In genomic region chr10:25001299-25001698, GRCm38 (mm10) we compare ENCODE assay signal across 20 mouse cellular contexts.
DNase-seq lines count a peak whose midpoint lies in the region; ATAC-seq lines count a peak whose summit lies in the region.
"Had no signal": no experiment of that assay in that cellular context is flagged by ENCODE, and none has a peak within 500 bp of the region (broad histone marks: within the 10 kb centered on the region; RNA-seq: fewer than 3 reads in every experiment).

No protein-coding gene starts in this region.

- H3K9me3 ChIP-seq in midbrain, embryonic 14.5 days (ENCODE audit: control insufficient read depth, low read length): no peaks in the 10 kb centered on the region
- H3K9me3 ChIP-seq in midbrain, embryonic 10.5 days (replicated peaks): no peaks in the 10 kb centered on the region
- no peaks in the 10 kb centered on the region for H3K9me3 ChIP-seq in hindbrain, embryonic 14.5 days (ENCODE audit: control insufficient read depth, low read length)
- no peaks in the 10 kb centered on the region for H3K9me3 ChIP-seq in hindbrain, embryonic 11.5 days (ENCODE audit: control insufficient read depth, low read length)
- H3K9me3 ChIP-seq: embryonic facial prominence, embryonic 10.5 days; G1E; hindbrain, embryonic 13.5 days; midbrain, embryonic 15.5 days had no signal

- ATAC-seq in midbrain, embryonic 14.5 days (ENCODE audit: low FRiP score, low TSS enrichment): no peak
- peak; percentile 92 for ATAC-seq in frontal cortex, adult (ENCODE audit: low TSS enrichment)
- ATAC-seq in hindbrain, embryonic 14.5 days (ENCODE audit: low FRiP score): no peak
- no peak for ATAC-seq in hindbrain, embryonic 11.5 days (ENCODE audit: low FRiP score)

- no peaks in the 10 kb centered on the region for H3K27me3 ChIP-seq in midbrain, embryonic 14.5 days (ENCODE audit: control insufficient read depth, insufficient read depth, low read length)
- H3K27me3 ChIP-seq in midbrain, embryonic 10.5 days (ENCODE audit: low read depth, poor library complexity, severe bottlenecking): no peaks in the 10 kb centered on the region
- H3K27me3 ChIP-seq in hindbrain, embryonic 14.5 days (ENCODE audit: control insufficient read depth, insufficient read depth, low read length): no peaks in the 10 kb centered on the region
- no peaks in the 10 kb centered on the region for H3K27me3 ChIP-seq in hindbrain, embryonic 11.5 days (ENCODE audit: control insufficient read depth, insufficient read depth, low read length)
- H3K27me3 ChIP-seq: hindbrain, embryonic 13.5 days; midbrain, embryonic 15.5 days had no signal

- H3K4me2 ChIP-seq in midbrain, embryonic 14.5 days (ENCODE audit: low read length): no peak overlapping the region
- no peak overlapping the region for H3K4me2 ChIP-seq in hindbrain, embryonic 14.5 days (replicated peaks)
- no peak overlapping the region for H3K4me2 ChIP-seq in hindbrain, embryonic 11.5 days (replicated peaks; ENCODE audit: low read depth, low read length)
- H3K4me2 ChIP-seq: hindbrain, embryonic 13.5 days; midbrain, embryonic 15.5 days had no signal

- intact Hi-C loops in left cerebral cortex, postnatal 10 days (cut with DNase I): no loop called here

- no peaks in the 10 kb centered on the region for H3K4me1 ChIP-seq in midbrain, embryonic 14.5 days (ENCODE audit: control insufficient read depth, insufficient read depth, low read length)
- no peaks in the 10 kb centered on the region for H3K4me1 ChIP-seq in midbrain, embryonic 10.5 days
- H3K4me1 ChIP-seq in hindbrain, embryonic 14.5 days (replicated peaks; ENCODE audit: control insufficient read depth, insufficient read depth, low read length): no peaks in the 10 kb centered on the region
- H3K4me1 ChIP-seq in hindbrain, embryonic 11.5 days (replicated peaks; ENCODE audit: control insufficient read depth, insufficient read depth, low read length): no peaks in the 10 kb centered on the region
- H3K4me1 ChIP-seq: embryonic facial prominence, embryonic 10.5 days; hindbrain, embryonic 13.5 days; midbrain, embryonic 15.5 days had no signal

- no peak overlapping the region for H3K9ac ChIP-seq in midbrain, embryonic 14.5 days (replicated peaks; ENCODE audit: low read length)
- no peak overlapping the region for H3K9ac ChIP-seq in hindbrain, embryonic 14.5 days
- no peak overlapping the region for H3K9ac ChIP-seq in hindbrain, embryonic 11.5 days (ENCODE audit: low read depth, low read length)
- H3K9ac ChIP-seq: hindbrain, embryonic 13.5 days; midbrain, embryonic 15.5 days had no signal

- H3K36me3 ChIP-seq in midbrain, embryonic 14.5 days (ENCODE audit: control insufficient read depth, insufficient read depth, low read length): no peaks in the 10 kb centered on the region
- no peaks in the 10 kb centered on the region for H3K36me3 ChIP-seq in midbrain, embryonic 10.5 days
- H3K36me3 ChIP-seq in hindbrain, embryonic 14.5 days (replicated peaks; ENCODE audit: control insufficient read depth, insufficient read depth): no peaks in the 10 kb centered on the region
- H3K36me3 ChIP-seq in hindbrain, embryonic 11.5 days (ENCODE audit: control insufficient read depth, insufficient read depth, low read length): no peaks in the 10 kb centered on the region
- H3K36me3 ChIP-seq: embryonic facial prominence, embryonic 10.5 days; G1E; hindbrain, embryonic 13.5 days; midbrain, embryonic 15.5 days had no signal

- peak; percentile 15 for DNase-seq in midbrain, embryonic 14.5 days
- DNase-seq in midbrain, embryonic 10.5 days (ENCODE audit: low spot score): no peak
- peak; percentile 31 to 69 for DNase-seq in left cerebral cortex, postnatal 10 days (ENCODE audit: extremely low spot score in 1 of 2, low spot score in 2 of 2)
- peak; percentile 64 to 76 for DNase-seq in right cerebral cortex, postnatal 36 days (ENCODE audit: low spot score in 2 of 2)
- no peak for DNase-seq in hindbrain, embryonic 14.5 days (ENCODE audit: low spot score)
- DNase-seq in B cell, adult 2 months: no peak
- DNase-seq in hindbrain, embryonic 11.5 days (ENCODE audit: low spot score): no peak
- DNase-seq: adrenal gland, postnatal 10 days; cerebellum, postnatal 14 days; gastrocnemius, postnatal 10 days; heart, adult 2 months; kidney, adult 8-10 months; liver; lung, adult 18-20 months; lung, postnatal 4 days had no signal

- WGBS in midbrain, embryonic 14.5 days: 76% methylated on average over 8 of the region's 8 CpGs
- 82% methylated on average over 8 of the region's 8 CpGs for WGBS in midbrain, embryonic 10.5 days
- WGBS in hindbrain, embryonic 14.5 days: 72% methylated on average over 8 of the region's 8 CpGs
- WGBS in hindbrain, embryonic 11.5 days: 79% methylated on average over 8 of the region's 8 CpGs

- H3K4me3 ChIP-seq in midbrain, embryonic 14.5 days (replicated peaks; ENCODE audit: low read depth, low read length): no peak overlapping the region
- no peak overlapping the region for H3K4me3 ChIP-seq in midbrain, embryonic 10.5 days
- H3K4me3 ChIP-seq in hindbrain, embryonic 14.5 days (replicated peaks; ENCODE audit: low read length): no peak overlapping the region
- no peak overlapping the region for H3K4me3 ChIP-seq in hindbrain, embryonic 11.5 days (ENCODE audit: low read depth, low read length)
- H3K4me3 ChIP-seq: embryonic facial prominence, embryonic 10.5 days; heart, adult 2 months; hindbrain, embryonic 13.5 days; midbrain, embryonic 15.5 days had no signal

- no peak overlapping the region for H3K27ac ChIP-seq in midbrain, embryonic 14.5 days (replicated peaks; ENCODE audit: low read depth, low read length)
- H3K27ac ChIP-seq in midbrain, embryonic 10.5 days (replicated peaks): no peak overlapping the region
- H3K27ac ChIP-seq in hindbrain, embryonic 14.5 days: no peak overlapping the region
- no peak overlapping the region for H3K27ac ChIP-seq in hindbrain, embryonic 11.5 days (ENCODE audit: low read depth, low read length)
- H3K27ac ChIP-seq: embryonic facial prominence, embryonic 10.5 days; heart, adult 2 months; hindbrain, embryonic 13.5 days; midbrain, embryonic 15.5 days had no signal

Comparison
In these comparisons a context has a peak if more than half of its experiments do, and no peak if none do; other contexts are left out.
1. DNase-seq: peak in midbrain, embryonic 14.5 days (single experiment), left cerebral cortex, postnatal 10 days (2 of 2) and right cerebral cortex, postnatal 36 days (2 of 2); none in midbrain, embryonic 10.5 days (single experiment), hindbrain, embryonic 14.5 days (single experiment), B cell, adult 2 months (0 of 2) and hindbrain, embryonic 11.5 days (single experiment).